Mouse (Mus musculus): ENCODE measurements around the gene Inca1.

- TF ChIP-seq EP300 (IDR thresholded peaks at IDR 0.05; ENCODE audit: low read length) (peak; percentile 61; the same call in 1 of the 2 replicates), BHLHE40 (IDR thresholded peaks at IDR 0.05; ENCODE audit: low read depth, low read length) (peak; percentile 77), POLR2A (IDR thresholded peaks at IDR 0.05; ENCODE audit: low read depth, low read length) (no peak), RCOR1 (conservative IDR thresholded peaks at IDR 0.05; ENCODE audit: low read depth, low read length) (peak; percentile 72; the same call in 1 of the 2 replicates), MAZ (IDR thresholded peaks at IDR 0.05; ENCODE audit: low read depth, low read length) (no peak), CTCF (conservative IDR thresholded peaks at IDR 0.05 in 1 of 2, IDR thresholded peaks at IDR 0.05 in 1 of 2; ENCODE audit: low read depth in 2 of 2, low read length in 2 of 2) (no peak), MAX (IDR thresholded peaks at IDR 0.05; ENCODE audit: low read length) (0 out of 2 replicates have a peak, but pooled peaks have one; percentile 36)
Measured at GRCm38 (mm10) chr11:70651391-70651790, 48.6 kb downstream of the Inca1 start.
